Mouse (Mus musculus): Measurements from ENCODE around the gene Haus3. TPM values are rescaled to one million over a fixed set of nuclear protein-coding genes. Genes with fewer than 3 reads are reported as not detected.
A peak's percentile ranks its signal among the peaks of the same experiment; 100 is the strongest.

Gene Haus3
- 8.2 and 8.6 TPM in 2 replicates for polyA plus RNA-seq (2015; fragmentation: Nextera tagmentation; extraction: Ambion mirVana)

DNA sequence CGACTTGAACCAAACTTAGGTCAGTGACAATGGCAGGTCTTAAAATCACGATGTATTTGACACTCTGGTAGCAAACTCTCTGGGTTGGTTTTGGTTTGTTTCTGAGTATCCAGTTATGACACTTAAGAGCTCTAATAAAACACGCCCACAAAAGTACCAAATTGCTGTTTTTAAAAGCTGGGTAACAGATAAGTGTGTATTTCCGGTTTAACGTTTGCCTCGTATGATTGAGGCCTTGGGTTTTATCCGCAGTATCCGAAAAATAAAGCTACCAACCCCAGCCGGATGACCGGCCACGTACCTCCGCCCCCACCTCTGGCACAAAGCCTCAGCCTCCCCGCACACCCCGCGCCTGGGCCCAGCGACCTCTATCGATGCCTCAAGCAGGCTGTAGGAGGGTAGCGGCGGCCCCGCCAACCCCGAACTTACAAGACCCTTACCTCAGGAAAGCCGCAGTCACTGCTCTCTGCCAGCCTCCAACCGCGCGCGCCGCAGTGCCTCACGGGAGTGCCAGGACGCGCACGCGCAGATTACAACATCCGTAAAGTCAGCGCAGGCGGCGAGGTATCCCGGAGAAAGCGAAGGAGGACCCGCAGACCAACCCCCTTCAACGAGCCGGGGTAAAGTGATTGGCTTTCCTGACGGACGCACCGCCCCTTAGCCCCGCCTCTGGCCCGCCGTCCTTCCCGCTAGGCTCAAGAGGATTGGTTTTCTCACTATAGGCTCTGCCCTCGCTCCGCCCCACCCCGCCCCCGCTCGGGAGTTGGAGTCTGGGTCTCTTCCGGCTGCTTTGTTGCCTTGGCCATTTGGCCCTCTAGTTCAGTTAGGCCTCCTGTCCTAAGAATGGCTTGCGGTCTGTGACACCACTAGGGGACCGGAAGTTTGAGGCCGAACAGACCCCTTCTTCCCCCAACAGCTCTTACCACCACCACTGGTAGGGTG lies at the start of gene Haus3, which contains the start of gene Poln:
Haus3 (minus strand) TSS at position 578 of the 942 bp plus-strand sequence.
Poln (minus strand) TSS at position 499 of the 942 bp plus-strand sequence.
- TF ChIP-seq CTCF (IDR thresholded peaks at IDR 0.05) (peak; percentile 53), EP300 (IDR thresholded peaks at IDR 0.05) (no peak)

DNA sequence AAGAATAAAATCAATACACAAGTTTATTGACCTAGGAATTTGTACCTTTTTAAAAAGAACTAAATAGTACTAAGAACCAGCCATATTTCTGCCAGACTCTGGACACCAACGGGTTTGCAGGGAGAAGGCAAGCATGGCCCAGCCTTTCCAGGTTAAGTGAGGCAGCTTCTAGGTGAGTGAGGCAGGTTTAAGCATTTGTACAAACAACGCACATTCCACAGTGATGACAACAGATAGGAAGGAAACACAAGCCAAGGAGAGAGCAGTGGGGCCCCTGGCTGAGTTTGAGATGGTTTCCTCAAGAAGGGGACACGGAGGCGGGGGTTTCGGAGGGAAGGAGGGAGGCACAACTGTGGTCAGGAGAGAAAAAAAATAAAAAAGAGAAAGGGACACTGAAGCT lies 49.3 kb upstream of the Haus3 start:
- peak; percentile 60 for ATAC-seq
- no peak overlapping the region for H3K27ac ChIP-seq (ENCODE audit: low read length)
- no peak overlapping the region for H3K4me3 ChIP-seq (ENCODE audit: low read depth, low read length)
- DNase-seq (ENCODE audit: low spot score) = peak; percentile 43
- WGBS = 32% methylated on average over 5 of the region's 5 CpGs
- H3K36me3 ChIP-seq (ENCODE audit: insufficient read depth, low read length) = no peaks in the 10 kb centered on the region
- H3K4me2 ChIP-seq (replicated peaks; ENCODE audit: low read depth, low read length) = no peak overlapping the region
- H3K9ac ChIP-seq (replicated peaks; ENCODE audit: low read depth) = no peak overlapping the region
- peaks cover 7% of the 10 kb centered on the region; the same call in 1 of the 2 replicates for H3K4me1 ChIP-seq (ENCODE audit: insufficient read depth, low read depth, low read length)
- no peaks in the 10 kb centered on the region for H3K27me3 ChIP-seq (replicated peaks; ENCODE audit: insufficient read depth, low read length)
- no peaks in the 10 kb centered on the region for H3K9me3 ChIP-seq (ENCODE audit: low read length)
- TF ChIP-seq EP300 (IDR thresholded peaks at IDR 0.05) (peak; percentile 31; the same call in 1 of the 2 replicates), CTCF (IDR thresholded peaks at IDR 0.05) (no peak)

More for the DNA sequence above, at the start of gene Haus3, which contains the start of gene Poln:
- Histone ChIP-seq H3K27ac (ENCODE audit: low read length) (peak within 1 kb of the TSS; percentile 89), H3K4me1 (ENCODE audit: insufficient read depth, low read depth, low read length) (peaks cover 3% of the 10 kb centered on the region; the same call in 1 of the 2 replicates), H3K36me3 (ENCODE audit: insufficient read depth, low read length) (peaks cover 11% of the 10 kb centered on the region; the same call in 1 of the 2 replicates), H3K27me3 (replicated peaks; ENCODE audit: insufficient read depth, low read length) (no peaks in the 10 kb centered on the region), H3K9ac (replicated peaks; ENCODE audit: low read depth) (peak within 1 kb of the TSS; percentile 57), H3K9me3 (ENCODE audit: low read length) (no peaks in the 10 kb centered on the region), H3K4me2 (replicated peaks; ENCODE audit: low read depth, low read length) (peak within 1 kb of the TSS; percentile 74), H3K4me3 (ENCODE audit: low read depth, low read length) (peak within 1 kb of the TSS; percentile 70)
- WGBS = 1% methylated on average over 57 of the region's 57 CpGs
- ATAC-seq = peak; percentile 99
- peak; percentile 100 for DNase-seq (ENCODE audit: low spot score)

DNA sequence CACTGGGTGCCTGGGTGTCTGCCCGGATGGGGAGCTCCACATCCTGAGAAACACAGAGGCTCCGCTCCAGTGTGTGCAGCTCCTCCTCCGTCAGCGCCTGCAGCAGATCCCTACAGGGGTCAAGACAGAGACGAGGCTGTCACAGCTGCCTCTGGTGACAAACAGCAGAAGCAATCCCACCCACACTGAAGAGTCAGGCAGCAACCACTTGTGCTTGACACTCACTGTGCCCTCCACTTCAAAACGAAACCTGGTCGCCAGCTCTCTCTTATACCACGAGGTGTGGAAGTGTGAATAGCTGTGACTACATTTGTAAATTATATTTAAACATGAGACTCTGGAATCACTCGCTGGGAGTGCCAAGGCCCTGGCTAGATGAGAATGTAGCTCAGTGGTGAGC lies 48.4 kb upstream of the Haus3 start:
- DNase-seq (ENCODE audit: low spot score) = no peak
- Histone ChIP-seq H3K27ac (ENCODE audit: low read length) (no peak overlapping the region), H3K4me2 (replicated peaks; ENCODE audit: low read depth, low read length) (no peak overlapping the region), H3K9me3 (ENCODE audit: low read length) (no peaks in the 10 kb centered on the region), H3K4me3 (ENCODE audit: low read depth, low read length) (no peak overlapping the region), H3K27me3 (replicated peaks; ENCODE audit: insufficient read depth, low read length) (no peaks in the 10 kb centered on the region), H3K9ac (replicated peaks; ENCODE audit: low read depth) (no peak overlapping the region), H3K36me3 (ENCODE audit: insufficient read depth, low read length) (no peaks in the 10 kb centered on the region), H3K4me1 (ENCODE audit: insufficient read depth, low read depth, low read length) (peaks cover 7% of the 10 kb centered on the region; the same call in 1 of the 2 replicates)
- ATAC-seq = peak; percentile 58
- 33% methylated on average over 9 of the region's 9 CpGs for WGBS
- TF ChIP-seq EP300 (IDR thresholded peaks at IDR 0.05) (no peak), CTCF (IDR thresholded peaks at IDR 0.05) (no peak)

DNA sequence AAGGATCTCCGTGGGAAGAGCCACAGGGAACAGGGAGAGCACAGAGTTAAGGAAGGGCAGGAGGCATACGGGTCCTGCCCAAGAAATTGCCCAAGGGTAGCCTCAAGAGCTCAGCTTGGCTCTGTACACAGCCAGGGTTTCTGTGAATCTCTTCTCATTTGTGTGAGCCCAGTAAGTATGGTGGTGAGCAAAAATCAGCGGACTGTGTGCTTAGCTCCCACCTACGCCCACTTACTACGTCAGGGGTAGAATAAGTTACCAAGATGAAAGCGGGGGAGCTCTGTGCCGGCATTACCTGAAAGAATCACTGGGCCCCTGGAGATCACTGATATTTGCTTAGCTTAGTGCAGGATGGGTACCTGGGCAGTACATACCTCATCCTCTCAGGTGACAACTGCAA lies 46.7 kb upstream of the Haus3 start:
- Histone ChIP-seq H3K27me3 (replicated peaks; ENCODE audit: insufficient read depth, low read length) (no peaks in the 10 kb centered on the region), H3K36me3 (ENCODE audit: insufficient read depth, low read length) (no peaks in the 10 kb centered on the region), H3K9me3 (ENCODE audit: low read length) (no peaks in the 10 kb centered on the region), H3K27ac (ENCODE audit: low read length) (no peak overlapping the region), H3K4me2 (replicated peaks; ENCODE audit: low read depth, low read length) (no peak overlapping the region), H3K9ac (replicated peaks; ENCODE audit: low read depth) (no peak overlapping the region), H3K4me3 (ENCODE audit: low read depth, low read length) (no peak overlapping the region), H3K4me1 (ENCODE audit: insufficient read depth, low read depth, low read length) (peaks cover 7% of the 10 kb centered on the region; the same call in 1 of the 2 replicates)
- 76% methylated on average over 7 of the region's 7 CpGs for WGBS
- no peak for ATAC-seq
- TF ChIP-seq EP300 (IDR thresholded peaks at IDR 0.05) = no peak
- TF ChIP-seq CTCF (IDR thresholded peaks at IDR 0.05) = no peak
- DNase-seq (ENCODE audit: low spot score) = no peak

DNA sequence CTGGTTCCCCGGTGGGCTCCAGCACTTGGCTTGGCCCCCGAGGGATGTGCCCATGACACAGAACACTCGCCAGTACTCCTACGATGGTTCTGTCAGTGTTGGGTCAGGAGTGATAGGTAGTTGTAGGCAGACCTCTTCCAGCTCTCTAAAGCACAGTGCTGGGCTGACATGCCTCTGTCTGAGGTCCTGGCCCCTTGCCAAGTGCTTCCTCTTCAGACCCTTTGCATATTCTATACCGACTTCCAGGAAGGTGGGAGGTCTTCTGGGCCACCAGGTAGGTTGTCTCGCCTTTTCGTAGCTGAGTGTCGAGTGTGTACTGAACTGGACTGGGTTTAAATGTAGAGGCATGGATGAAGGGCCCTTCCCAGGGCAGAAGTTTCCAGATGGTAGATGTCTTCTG lies 44.3 kb upstream of the Haus3 start:
- ATAC-seq (no peak), DNase-seq (ENCODE audit: low spot score) (no peak)
- Histone ChIP-seq H3K4me3 (ENCODE audit: low read depth, low read length) (no peak overlapping the region), H3K4me1 (ENCODE audit: insufficient read depth, low read depth, low read length) (peaks cover 4% of the 10 kb centered on the region; the same call in 1 of the 2 replicates), H3K27ac (ENCODE audit: low read length) (no peak overlapping the region), H3K9ac (replicated peaks; ENCODE audit: low read depth) (no peak overlapping the region), H3K36me3 (ENCODE audit: insufficient read depth, low read length) (no peaks in the 10 kb centered on the region), H3K9me3 (ENCODE audit: low read length) (no peaks in the 10 kb centered on the region), H3K4me2 (replicated peaks; ENCODE audit: low read depth, low read length) (no peak overlapping the region), H3K27me3 (replicated peaks; ENCODE audit: insufficient read depth, low read length) (no peaks in the 10 kb centered on the region)
- 37% methylated on average over 8 of the region's 8 CpGs for WGBS
- TF ChIP-seq EP300 (IDR thresholded peaks at IDR 0.05) = no peak
- no peak for TF ChIP-seq CTCF (IDR thresholded peaks at IDR 0.05)

DNA sequence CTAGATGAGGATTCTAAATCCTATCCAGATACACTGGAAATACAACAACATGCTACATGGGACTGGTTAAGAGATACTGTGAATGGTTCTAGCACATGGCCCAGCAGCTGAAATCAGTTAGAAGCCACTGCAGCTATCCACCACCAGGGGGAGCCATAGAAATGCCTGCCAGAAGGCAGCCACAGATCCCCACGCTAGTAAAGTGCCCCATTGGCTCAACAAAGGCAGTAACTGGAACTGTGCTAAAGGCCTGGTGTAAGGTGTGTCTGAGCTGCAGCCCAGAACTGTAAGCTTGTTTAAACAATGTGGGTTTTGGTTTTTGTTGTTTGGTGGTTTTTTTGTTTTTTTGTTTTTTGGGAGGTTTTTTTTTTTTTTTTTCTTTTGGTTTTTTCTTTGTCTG lies 41.0 kb upstream of the Haus3 start:
- H3K36me3 ChIP-seq (ENCODE audit: insufficient read depth, low read length) = no peaks in the 10 kb centered on the region
- TF ChIP-seq CTCF (IDR thresholded peaks at IDR 0.05) = peak; percentile 99
- TF ChIP-seq EP300 (IDR thresholded peaks at IDR 0.05) = no peak
- peak; percentile 92 for DNase-seq (ENCODE audit: low spot score)
- no peak overlapping the region for H3K4me3 ChIP-seq (ENCODE audit: low read depth, low read length)
- 0% methylated on average over 1 of the region's 1 CpGs for WGBS
- ATAC-seq = peak; percentile 83
- H3K9ac ChIP-seq (replicated peaks; ENCODE audit: low read depth) = no peak overlapping the region
- no peaks in the 10 kb centered on the region for H3K27me3 ChIP-seq (replicated peaks; ENCODE audit: insufficient read depth, low read length)
- no peaks in the 10 kb centered on the region for H3K4me1 ChIP-seq (ENCODE audit: insufficient read depth, low read depth, low read length)
- no peaks in the 10 kb centered on the region for H3K9me3 ChIP-seq (ENCODE audit: low read length)
- H3K4me2 ChIP-seq (replicated peaks; ENCODE audit: low read depth, low read length) = no peak overlapping the region
- H3K27ac ChIP-seq (ENCODE audit: low read length) = no peak overlapping the region

All from lung, postnatal 0 days (tissue).